Mouse (Mus musculus): Measurements from ENCODE around the gene Bmyc. TPM values are rescaled to one million over a fixed set of nuclear protein-coding genes. Genes with fewer than 3 reads are reported as not detected.

The Bmyc gene
- polyA plus RNA-seq, 1 experiment from 2014 or later, result 44.1 TPM

DNA sequence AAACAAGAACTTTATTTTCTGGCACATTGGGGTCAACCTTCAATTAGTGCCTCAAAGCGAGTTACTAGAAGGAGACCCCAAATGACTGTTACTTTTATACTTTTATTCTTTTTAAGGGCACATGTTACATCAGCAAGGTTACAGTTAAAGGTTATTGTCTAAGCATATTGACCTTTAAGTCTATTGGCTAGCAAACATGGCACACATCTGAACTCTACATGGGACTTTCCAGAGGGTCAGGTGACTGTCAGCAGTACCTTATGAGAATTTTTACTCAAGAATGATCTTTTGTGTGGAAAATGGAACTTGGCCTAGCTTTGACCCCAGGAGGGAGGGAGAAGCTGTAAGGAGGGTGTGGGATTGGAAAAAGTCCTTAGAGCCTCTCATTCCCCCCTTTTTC, 40.0 kb upstream of the Bmyc start:
- 67% methylated on average over 1 of the region's 1 CpGs for WGBS

DNA sequence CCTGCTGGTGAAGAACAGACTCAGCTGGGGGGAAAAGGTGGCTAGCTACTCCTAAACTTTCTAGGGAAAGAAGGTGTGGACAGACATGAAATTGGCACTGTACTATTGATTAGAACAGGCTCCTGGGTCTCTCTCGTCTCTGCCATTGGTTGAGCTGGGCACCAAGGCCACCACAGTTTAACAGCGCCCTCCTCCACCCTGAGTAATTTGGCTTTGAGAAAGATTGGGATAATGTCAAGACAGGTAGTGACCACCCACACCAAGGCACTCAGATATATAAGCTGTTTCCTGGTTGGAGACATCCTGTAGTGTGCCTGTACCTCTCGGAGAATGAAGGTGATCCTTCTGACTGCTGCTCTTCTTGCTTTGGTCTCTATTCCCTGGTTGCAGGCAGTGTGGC, 30.1 kb upstream of the Bmyc start, which contains the start of gene Lcn6:
Gene Lcn6 (plus strand): TSS at position 301 of the 400 bp plus-strand sequence.
- Histone ChIP-seq H3K27ac (replicated peaks in 1 of 2; ENCODE audit: control insufficient read depth in 1 of 2, insufficient read depth in 1 of 2, low read depth in 2 of 2, low read length in 2 of 2) (no peak within 1 kb of the TSS), H3K4me3 (ENCODE audit: control insufficient read depth in 1 of 2, insufficient read depth in 1 of 2, low read depth in 1 of 2, low read length in 2 of 2) (no peak within 1 kb of the TSS), H3K4me2 (ENCODE audit: low read length) (no peak within 1 kb of the TSS), H3K27me3 (ENCODE audit: control insufficient read depth, insufficient read depth, low read length) (no peaks in the 10 kb centered on the region), H3K4me1 (ENCODE audit: control insufficient read depth in 2 of 2, insufficient read depth in 2 of 2, low read length in 2 of 2) (no peaks in the 10 kb centered on the region), H3K9me3 (ENCODE audit: control insufficient read depth, low read length) (no peaks in the 10 kb centered on the region), H3K36me3 (ENCODE audit: control insufficient read depth, insufficient read depth, low read length) (no peaks in the 10 kb centered on the region), H3K9ac (ENCODE audit: low read length) (no peak within 1 kb of the TSS)
- 78% methylated on average over 3 of the region's 3 CpGs for WGBS
- no peak for ATAC-seq (ENCODE audit: insufficient number of reproducible peaks, insufficient read depth, low FRiP score, low read depth)

More for the DNA sequence above, 40.0 kb upstream of the Bmyc start:
- H3K36me3 ChIP-seq (ENCODE audit: control insufficient read depth, insufficient read depth, low read length), result no peaks in the 10 kb centered on the region
- no peaks in the 10 kb centered on the region for H3K9me3 ChIP-seq (ENCODE audit: control insufficient read depth, low read length)
- no peak overlapping the region for H3K4me2 ChIP-seq (ENCODE audit: low read length)
- H3K27ac ChIP-seq (replicated peaks in 1 of 2; ENCODE audit: control insufficient read depth in 1 of 2, insufficient read depth in 1 of 2, low read depth in 2 of 2, low read length in 2 of 2), result no peak overlapping the region
- ATAC-seq (ENCODE audit: insufficient number of reproducible peaks, insufficient read depth, low FRiP score, low read depth), result no peak
- H3K4me3 ChIP-seq (ENCODE audit: control insufficient read depth in 1 of 2, insufficient read depth in 1 of 2, low read depth in 1 of 2, low read length in 2 of 2), result no peak overlapping the region
- no peaks in the 10 kb centered on the region for H3K27me3 ChIP-seq (ENCODE audit: control insufficient read depth, insufficient read depth, low read length)
- no peak overlapping the region for H3K9ac ChIP-seq (ENCODE audit: low read length)
- H3K4me1 ChIP-seq (ENCODE audit: control insufficient read depth in 2 of 2, insufficient read depth in 2 of 2, low read length in 2 of 2), result no peaks in the 10 kb centered on the region

DNA sequence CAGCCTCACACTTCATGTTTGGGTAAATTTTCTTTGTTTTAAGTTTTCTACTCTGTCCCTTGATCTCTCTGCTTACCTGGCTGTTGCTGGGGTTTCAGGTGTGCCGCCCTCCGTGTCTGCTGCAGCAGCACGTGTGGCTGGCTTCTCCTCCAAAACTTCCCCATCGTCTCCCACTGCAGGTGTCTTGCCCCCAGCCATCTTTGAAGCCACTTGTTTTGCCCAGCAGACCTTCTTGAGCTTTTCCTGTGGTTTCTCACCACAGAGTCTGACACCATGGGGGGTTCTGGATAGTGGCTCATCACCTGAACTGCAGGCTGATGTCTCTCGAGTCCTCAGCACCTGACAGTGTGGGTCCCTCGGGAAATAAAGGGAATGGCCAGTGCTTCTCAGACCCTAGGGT, 27.0 kb upstream of the Bmyc start:
- no peaks in the 10 kb centered on the region for H3K4me1 ChIP-seq (ENCODE audit: control insufficient read depth in 2 of 2, insufficient read depth in 2 of 2, low read length in 2 of 2)
- no peak overlapping the region for H3K27ac ChIP-seq (replicated peaks in 1 of 2; ENCODE audit: control insufficient read depth in 1 of 2, insufficient read depth in 1 of 2, low read depth in 2 of 2, low read length in 2 of 2)
- no peaks in the 10 kb centered on the region for H3K27me3 ChIP-seq (ENCODE audit: control insufficient read depth, insufficient read depth, low read length)
- 72% methylated on average over 6 of the region's 6 CpGs for WGBS
- no peaks in the 10 kb centered on the region for H3K9me3 ChIP-seq (ENCODE audit: control insufficient read depth, low read length)
- no peak overlapping the region for H3K4me2 ChIP-seq (ENCODE audit: low read length)
- no peaks in the 10 kb centered on the region for H3K36me3 ChIP-seq (ENCODE audit: control insufficient read depth, insufficient read depth, low read length)
- H3K4me3 ChIP-seq (ENCODE audit: control insufficient read depth in 1 of 2, insufficient read depth in 1 of 2, low read depth in 1 of 2, low read length in 2 of 2), result no peak overlapping the region
- H3K9ac ChIP-seq (ENCODE audit: low read length), result no peak overlapping the region
- ATAC-seq (ENCODE audit: insufficient number of reproducible peaks, insufficient read depth, low FRiP score, low read depth), result no peak

DNA sequence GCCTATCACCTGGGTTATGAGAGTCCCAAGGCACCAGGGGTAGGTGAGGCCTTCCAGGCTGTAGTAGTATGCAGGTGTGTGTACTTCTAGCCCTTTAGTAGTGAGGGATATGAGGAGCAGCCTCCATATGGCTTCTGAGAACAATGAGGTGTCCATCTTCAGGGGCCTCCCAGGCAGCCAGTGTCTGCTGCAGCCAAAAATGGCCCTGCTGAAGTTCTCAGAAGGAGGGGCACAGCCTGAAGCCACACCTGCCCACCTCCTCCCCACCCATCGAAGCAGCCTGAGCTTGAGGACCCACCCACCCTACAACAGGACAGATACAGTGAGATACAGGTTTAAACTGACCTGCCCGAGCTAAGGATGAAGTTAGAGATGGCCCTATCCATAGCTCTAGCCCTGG, 24.1 kb upstream of the Bmyc start, which contains the start of gene Lcn10:
Gene Lcn10 (plus strand): TSS at position 301 of the 400 bp plus-strand sequence.
- Histone ChIP-seq H3K27ac (replicated peaks in 1 of 2; ENCODE audit: control insufficient read depth in 1 of 2, insufficient read depth in 1 of 2, low read depth in 2 of 2, low read length in 2 of 2) (no peak within 1 kb of the TSS), H3K36me3 (ENCODE audit: control insufficient read depth, insufficient read depth, low read length) (no peaks in the 10 kb centered on the region), H3K4me3 (ENCODE audit: control insufficient read depth in 1 of 2, insufficient read depth in 1 of 2, low read depth in 1 of 2, low read length in 2 of 2) (no peak within 1 kb of the TSS), H3K4me2 (ENCODE audit: low read length) (no peak within 1 kb of the TSS), H3K9ac (ENCODE audit: low read length) (no peak within 1 kb of the TSS), H3K27me3 (ENCODE audit: control insufficient read depth, insufficient read depth, low read length) (no peaks in the 10 kb centered on the region), H3K4me1 (ENCODE audit: control insufficient read depth in 2 of 2, insufficient read depth in 2 of 2, low read length in 2 of 2) (no peaks in the 10 kb centered on the region), H3K9me3 (ENCODE audit: control insufficient read depth, low read length) (no peaks in the 10 kb centered on the region)
- ATAC-seq (ENCODE audit: insufficient number of reproducible peaks, insufficient read depth, low FRiP score, low read depth), result no peak
- WGBS, result 70% methylated on average over 2 of the region's 2 CpGs

- H3K36me3 ChIP-seq (ENCODE audit: control insufficient read depth, insufficient read depth, low read length), result no peaks in the 10 kb centered on the region
- 56% methylated on average over 4 of the region's 4 CpGs for WGBS
Measured at GRCm38 (mm10) chr2:25686941-25687340, 19.6 kb upstream of the Bmyc start.

DNA sequence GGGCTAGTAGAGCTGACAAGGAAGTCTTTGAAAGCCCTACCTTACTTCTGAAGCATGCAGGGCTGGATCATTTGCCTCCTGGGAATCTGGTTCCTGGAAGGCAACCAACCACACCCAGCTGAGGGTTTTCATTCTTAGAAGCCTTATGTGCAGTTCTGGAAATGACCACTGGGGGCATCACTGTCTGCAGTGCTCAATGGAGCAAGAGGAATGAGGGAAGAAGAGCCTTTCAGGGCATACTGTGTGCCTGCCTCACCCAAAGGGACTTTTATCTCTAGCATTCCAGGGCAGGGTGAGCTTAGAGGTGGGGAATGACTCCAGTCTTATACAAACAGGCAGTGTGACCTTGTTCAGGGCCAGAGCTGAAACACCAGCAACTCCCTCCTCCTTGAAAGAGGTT, 11.9 kb upstream of the Bmyc start:
- Histone ChIP-seq H3K4me3 (ENCODE audit: control insufficient read depth in 1 of 2, insufficient read depth in 1 of 2, low read depth in 1 of 2, low read length in 2 of 2) (no peak overlapping the region), H3K9ac (ENCODE audit: low read length) (no peak overlapping the region), H3K36me3 (ENCODE audit: control insufficient read depth, insufficient read depth, low read length) (no peaks in the 10 kb centered on the region), H3K27me3 (ENCODE audit: control insufficient read depth, insufficient read depth, low read length) (no peaks in the 10 kb centered on the region), H3K9me3 (ENCODE audit: control insufficient read depth, low read length) (no peaks in the 10 kb centered on the region), H3K4me2 (ENCODE audit: low read length) (no peak overlapping the region), H3K4me1 (ENCODE audit: control insufficient read depth in 2 of 2, insufficient read depth in 2 of 2, low read length in 2 of 2) (no peaks in the 10 kb centered on the region), H3K27ac (replicated peaks in 1 of 2; ENCODE audit: control insufficient read depth in 1 of 2, insufficient read depth in 1 of 2, low read depth in 2 of 2, low read length in 2 of 2) (no peak overlapping the region)
- no peak for ATAC-seq (ENCODE audit: insufficient number of reproducible peaks, insufficient read depth, low FRiP score, low read depth)

More at GRCm38 (mm10) chr2:25686941-25687340, 19.6 kb upstream of the Bmyc start:
- H3K27ac ChIP-seq (replicated peaks in 1 of 2; ENCODE audit: control insufficient read depth in 1 of 2, insufficient read depth in 1 of 2, low read depth in 2 of 2, low read length in 2 of 2), result no peak overlapping the region
- H3K4me1 ChIP-seq (ENCODE audit: control insufficient read depth in 2 of 2, insufficient read depth in 2 of 2, low read length in 2 of 2), result no peaks in the 10 kb centered on the region
- H3K9me3 ChIP-seq (ENCODE audit: control insufficient read depth, low read length), result no peaks in the 10 kb centered on the region
- H3K27me3 ChIP-seq (ENCODE audit: control insufficient read depth, insufficient read depth, low read length), result no peaks in the 10 kb centered on the region
- no peak overlapping the region for H3K4me3 ChIP-seq (ENCODE audit: control insufficient read depth in 1 of 2, insufficient read depth in 1 of 2, low read depth in 1 of 2, low read length in 2 of 2)
- no peak overlapping the region for H3K9ac ChIP-seq (ENCODE audit: low read length)
- ATAC-seq (ENCODE audit: insufficient number of reproducible peaks, insufficient read depth, low FRiP score, low read depth), result no peak
- H3K4me2 ChIP-seq (ENCODE audit: low read length), result no peak overlapping the region

- 55% methylated on average over 4 of the region's 4 CpGs for WGBS
Measured at GRCm38 (mm10) chr2:25696951-25697350, 9.6 kb upstream of the Bmyc start.

DNA sequence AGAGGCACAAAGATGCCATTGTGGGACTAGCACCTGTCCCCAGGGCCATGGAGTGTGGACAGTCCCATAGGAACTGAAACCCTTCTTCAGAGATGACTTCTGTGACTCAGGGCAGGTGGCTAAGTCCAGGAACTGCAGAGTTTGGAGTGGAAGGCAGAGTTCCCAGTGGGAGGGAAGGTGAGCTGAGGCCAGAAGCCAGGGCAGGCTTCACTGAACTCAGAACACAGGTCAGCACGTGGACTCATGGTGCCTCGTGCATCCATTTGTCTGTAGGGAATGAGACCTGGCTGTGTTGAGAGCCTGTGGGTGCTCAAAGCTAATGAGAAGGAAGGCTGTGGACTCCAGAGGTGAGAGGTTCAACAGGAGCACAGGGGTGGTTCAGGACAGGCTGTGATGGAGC, 7.8 kb upstream of the Bmyc start:
- ATAC-seq (ENCODE audit: insufficient number of reproducible peaks, insufficient read depth, low FRiP score, low read depth), result no peak
- no peak overlapping the region for H3K4me3 ChIP-seq (ENCODE audit: control insufficient read depth in 1 of 2, insufficient read depth in 1 of 2, low read depth in 1 of 2, low read length in 2 of 2)
- H3K36me3 ChIP-seq (ENCODE audit: control insufficient read depth, insufficient read depth, low read length), result no peaks in the 10 kb centered on the region
- H3K9ac ChIP-seq (ENCODE audit: low read length), result no peak overlapping the region
- no peaks in the 10 kb centered on the region for H3K27me3 ChIP-seq (ENCODE audit: control insufficient read depth, insufficient read depth, low read length)
- no peak overlapping the region for H3K27ac ChIP-seq (replicated peaks in 1 of 2; ENCODE audit: control insufficient read depth in 1 of 2, insufficient read depth in 1 of 2, low read depth in 2 of 2, low read length in 2 of 2)
- no peaks in the 10 kb centered on the region for H3K9me3 ChIP-seq (ENCODE audit: control insufficient read depth, low read length)
- H3K4me2 ChIP-seq (ENCODE audit: low read length), result no peak overlapping the region
- H3K4me1 ChIP-seq (ENCODE audit: control insufficient read depth in 2 of 2, insufficient read depth in 2 of 2, low read length in 2 of 2), result no peaks in the 10 kb centered on the region; a peak in 1 of 4 replicates
- WGBS, result 84% methylated on average over 2 of the region's 2 CpGs

More at GRCm38 (mm10) chr2:25696951-25697350, 9.6 kb upstream of the Bmyc start:
- ATAC-seq (ENCODE audit: insufficient number of reproducible peaks, insufficient read depth, low FRiP score, low read depth), result no peak
- Histone ChIP-seq H3K27ac (replicated peaks in 1 of 2; ENCODE audit: control insufficient read depth in 1 of 2, insufficient read depth in 1 of 2, low read depth in 2 of 2, low read length in 2 of 2) (no peak overlapping the region), H3K9ac (ENCODE audit: low read length) (no peak overlapping the region), H3K27me3 (ENCODE audit: control insufficient read depth, insufficient read depth, low read length) (no peaks in the 10 kb centered on the region), H3K36me3 (ENCODE audit: control insufficient read depth, insufficient read depth, low read length) (no peaks in the 10 kb centered on the region), H3K4me3 (ENCODE audit: control insufficient read depth in 1 of 2, insufficient read depth in 1 of 2, low read depth in 1 of 2, low read length in 2 of 2) (no peak overlapping the region), H3K9me3 (ENCODE audit: control insufficient read depth, low read length) (no peaks in the 10 kb centered on the region), H3K4me1 (ENCODE audit: control insufficient read depth in 2 of 2, insufficient read depth in 2 of 2, low read length in 2 of 2) (no peaks in the 10 kb centered on the region), H3K4me2 (ENCODE audit: low read length) (no peak overlapping the region)
